Mouse (Mus musculus) bone marrow macrophage, adult 2 months (primary cell): ENCODE data around the gene Zswim4.

Source experiments
- CTCF ChIP-seq: IDR thresholded peaks from 2 replicates; pipeline ENCODE4 v1.5.1; 2012; ENCODE audit warnings: low read depth, mild to moderate bottlenecking, low read length, moderate library complexity
- POLR2A ChIP-seq: IDR thresholded peaks from 2 replicates; pipeline ENCODE4 v1.6.1; 2012; ENCODE audit warnings: mild to moderate bottlenecking, low read depth, low read length, borderline replicate concordance

DNA sequence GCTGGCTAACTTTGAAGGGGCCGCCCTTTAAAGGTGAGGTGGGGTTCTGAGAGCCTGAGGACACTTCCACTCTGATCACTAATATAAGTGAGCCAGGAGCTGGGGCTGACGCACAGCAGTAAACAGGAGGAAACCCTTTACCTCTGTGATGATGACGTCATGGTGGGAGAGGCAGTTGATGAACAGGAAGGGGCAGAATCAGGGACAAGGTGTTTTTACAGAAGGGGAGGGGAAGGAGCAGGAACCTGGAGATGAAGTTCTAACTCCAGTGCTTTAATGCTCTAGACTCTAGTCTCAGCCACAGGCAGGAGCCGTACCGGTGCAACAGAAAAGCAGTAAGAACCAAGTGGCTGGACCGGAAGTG lies 19.6 kb upstream of the Zswim4 start:
- TF ChIP-seq CTCF = no peak
- no peak for TF ChIP-seq POLR2A
